Mouse (Mus musculus): ENCODE results near the gene Ap4s1. TPM values are rescaled to one million over a fixed set of nuclear protein-coding genes. Genes with fewer than 3 reads are reported as not detected.

The Ap4s1 gene
- polyA plus RNA-seq, 1 experiment from 2014 or later, result 12.6 TPM

- Histone ChIP-seq H3K4me3 (ENCODE audit: inconsistent target) (no peak overlapping the region), H3K79me2 (ENCODE audit: inconsistent target) (no peaks in the 10 kb centered on the region), H3K27ac (no peak overlapping the region), H3K36me3 (ENCODE audit: inconsistent target) (peaks cover 54% of the 10 kb centered on the region)
- WGBS (ENCODE audit: missing documents), result 62% methylated on average over 15 of the region's 15 CpGs
Observed at GRCm38 (mm10) chr12:51768702-51769101, 77.9 kb downstream of the Ap4s1 start.

DNA sequence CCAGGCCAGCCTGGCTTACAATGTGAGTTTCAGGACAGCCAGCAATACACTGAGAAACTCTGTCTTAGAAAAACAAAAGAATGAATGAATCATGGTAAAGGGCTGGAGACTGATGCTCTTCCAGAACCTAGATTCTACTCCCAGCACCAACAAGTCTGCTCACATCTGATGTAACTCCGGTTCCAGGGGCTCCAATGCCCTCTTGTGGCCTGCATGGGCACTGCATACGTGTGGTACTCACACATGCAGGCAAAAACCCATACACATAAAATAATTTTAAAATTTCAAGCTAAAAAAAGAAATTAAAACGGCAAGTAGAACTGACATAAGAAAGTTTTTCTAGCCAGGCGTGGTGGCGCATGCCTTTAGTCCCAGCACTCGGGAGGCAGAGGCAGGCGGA is 94.0 kb downstream of the Ap4s1 start:
- H3K79me2 ChIP-seq (ENCODE audit: inconsistent target), result no peaks in the 10 kb centered on the region
- H3K36me3 ChIP-seq (ENCODE audit: inconsistent target), result peaks cover 95% of the 10 kb centered on the region
- 91% methylated on average over 5 of the region's 7 CpGs for WGBS (ENCODE audit: missing documents)
- no peak overlapping the region for H3K4me3 ChIP-seq (ENCODE audit: inconsistent target)
- no peak overlapping the region for H3K27ac ChIP-seq

Other genes starting within 250 kb of the Ap4s1 start
- gene Coch, start 97.7 kb upstream of the Ap4s1 start, polyA plus RNA-seq (2018), result 0.11 TPM in 1 of 3 replicates, not detected in the others
- gene Strn3, start 864 bp downstream of the Ap4s1 start, polyA plus RNA-seq (2018), result 22.5 to 26.5 TPM (median 23.1 TPM) in 3 replicates
- gene Hectd1, start 138.5 kb downstream of the Ap4s1 start, polyA plus RNA-seq (2018), result 30.4 to 33.6 TPM (median 31.3 TPM) in 3 replicates